Mouse (Mus musculus) megakaryocyte, embryonic 14.5 days (primary cell): ENCODE measurements around the gene Cpd.

Experiments
- FLI1 ChIP-seq: IDR thresholded peaks from 2 replicates; pipeline ENCODE4 v1.6.1; 2012; ENCODE audit warnings: low read length, inconsistent platforms, mixed read lengths
- GATA1 ChIP-seq: IDR thresholded peaks from 3 replicates; pipeline ENCODE4 v1.6.1; 2012; ENCODE audit warnings: mixed read lengths, low read length, inconsistent platforms, borderline replicate concordance

- no peak for TF ChIP-seq GATA1
- TF ChIP-seq FLI1, result no peak
These were observed 46.8 kb upstream of the Cpd start for GRCm38 (mm10) chr11:76893570-76893969.
